Mouse (Mus musculus): ENCODE data around the gene Ear6. TPM values are rescaled to one million over a fixed set of nuclear protein-coding genes. Genes with fewer than 3 reads are reported as not detected.

Ear6 gene
- polyA plus RNA-seq, 1 experiment = not detected

- H3K79me3 ChIP-seq (ENCODE audit: low read depth) = no peaks in the 10 kb centered on the region
- H3K79me2 ChIP-seq (ENCODE audit: control insufficient read depth, insufficient read depth) = no peaks in the 10 kb centered on the region
- TF ChIP-seq MYOG (IDR thresholded peaks at IDR 0.05; ENCODE audit: control insufficient read depth, extremely low read depth, insufficient read length) = no peak
- no peak for TF ChIP-seq CEBPB (IDR thresholded peaks at IDR 0.05; ENCODE audit: low read depth)
- TF ChIP-seq CTCF (IDR thresholded peaks at IDR 0.05; ENCODE audit: control insufficient read depth, insufficient read depth, insufficient read length) = no peak
- no peaks in the 10 kb centered on the region for H3K36me3 ChIP-seq (ENCODE audit: control insufficient read depth, insufficient read depth)
- no peak overlapping the region for H3K4me3 ChIP-seq (ENCODE audit: insufficient read depth, poor library complexity, severe bottlenecking)
- no peaks in the 10 kb centered on the region for H3K27me3 ChIP-seq (ENCODE audit: control insufficient read depth, insufficient read depth, insufficient read length)
- H3ac ChIP-seq (ENCODE audit: control insufficient read depth, insufficient read length, low read depth) = no peak overlapping the region
Measured at GRCm38 (mm10) chr14:51871741-51872140, 18.2 kb downstream of the Ear6 start.

GRCm38 (mm10) chr14:51877517-51877916, 24.0 kb downstream of the Ear6 start:
- Histone ChIP-seq H3K27me3 (ENCODE audit: control insufficient read depth, insufficient read depth, insufficient read length) (no peaks in the 10 kb centered on the region), H3K4me3 (ENCODE audit: insufficient read depth, poor library complexity, severe bottlenecking) (no peak overlapping the region), H3K79me3 (ENCODE audit: low read depth) (no peaks in the 10 kb centered on the region), H3K36me3 (ENCODE audit: control insufficient read depth, insufficient read depth) (no peaks in the 10 kb centered on the region), H3ac (ENCODE audit: control insufficient read depth, insufficient read length, low read depth) (no peak overlapping the region), H3K79me2 (ENCODE audit: control insufficient read depth, insufficient read depth) (no peaks in the 10 kb centered on the region)
- TF ChIP-seq CTCF (IDR thresholded peaks at IDR 0.05; ENCODE audit: control insufficient read depth, insufficient read depth, insufficient read length) = no peak
- TF ChIP-seq USF1 (IDR thresholded peaks at IDR 0.05; ENCODE audit: low read depth) = no peak
- TF ChIP-seq CEBPB (IDR thresholded peaks at IDR 0.05; ENCODE audit: low read depth) = no peak
- TF ChIP-seq MAX (IDR thresholded peaks at IDR 0.05) = no peak
- TF ChIP-seq MYOG (IDR thresholded peaks at IDR 0.05; ENCODE audit: control insufficient read depth, extremely low read depth, insufficient read length) = no peak
- no peak for TF ChIP-seq FOSL1 (IDR thresholded peaks at IDR 0.05; ENCODE audit: insufficient read depth, low read length, poor library complexity, severe bottlenecking)
- no peak for TF ChIP-seq MYOD1 (IDR thresholded peaks at IDR 0.05; ENCODE audit: control insufficient read depth, insufficient read length, low read depth)

- Histone ChIP-seq H3K27me3 (ENCODE audit: control insufficient read depth, insufficient read depth, insufficient read length) (no peaks in the 10 kb centered on the region), H3K4me3 (ENCODE audit: insufficient read depth, poor library complexity, severe bottlenecking) (peak overlapping the region; percentile 83), H3K79me2 (ENCODE audit: control insufficient read depth, insufficient read depth) (peaks cover 23% of the 10 kb centered on the region), H3K79me3 (ENCODE audit: low read depth) (peaks cover 3% of the 10 kb centered on the region), H3ac (ENCODE audit: control insufficient read depth, insufficient read length, low read depth) (no peak overlapping the region), H3K36me3 (ENCODE audit: control insufficient read depth, insufficient read depth) (peaks cover 13% of the 10 kb centered on the region)
- TF ChIP-seq FOSL1 (IDR thresholded peaks at IDR 0.05; ENCODE audit: insufficient read depth, low read length, poor library complexity, severe bottlenecking) (no peak), CEBPB (IDR thresholded peaks at IDR 0.05; ENCODE audit: low read depth) (no peak), MYOD1 (IDR thresholded peaks at IDR 0.05; ENCODE audit: control insufficient read depth, insufficient read length, low read depth) (no peak), USF1 (IDR thresholded peaks at IDR 0.05; ENCODE audit: low read depth) (peak; percentile 39), MYOG (IDR thresholded peaks at IDR 0.05; ENCODE audit: control insufficient read depth, extremely low read depth, insufficient read length) (no peak)
Measured at GRCm38 (mm10) chr14:51883527-51884030, 30.1 kb downstream of the Ear6 start.

GRCm38 (mm10) chr14:51884031-51884544, 30.6 kb downstream of the Ear6 start:
- Histone ChIP-seq H3K79me3 (ENCODE audit: low read depth) (peaks cover 3% of the 10 kb centered on the region), H3ac (ENCODE audit: control insufficient read depth, insufficient read length, low read depth) (no peak overlapping the region), H3K27me3 (ENCODE audit: control insufficient read depth, insufficient read depth, insufficient read length) (no peaks in the 10 kb centered on the region), H3K36me3 (ENCODE audit: control insufficient read depth, insufficient read depth) (peaks cover 15% of the 10 kb centered on the region), H3K79me2 (ENCODE audit: control insufficient read depth, insufficient read depth) (peaks cover 23% of the 10 kb centered on the region), H3K4me3 (ENCODE audit: insufficient read depth, poor library complexity, severe bottlenecking) (peak overlapping the region; percentile 83)
- TF ChIP-seq MYOD1 (IDR thresholded peaks at IDR 0.05; ENCODE audit: control insufficient read depth, insufficient read length, low read depth) (no peak), CEBPB (IDR thresholded peaks at IDR 0.05; ENCODE audit: low read depth) (no peak), CTCF (IDR thresholded peaks at IDR 0.05; ENCODE audit: control insufficient read depth, insufficient read depth, insufficient read length) (no peak), MYOG (IDR thresholded peaks at IDR 0.05; ENCODE audit: control insufficient read depth, extremely low read depth, insufficient read length) (no peak), MAX (IDR thresholded peaks at IDR 0.05) (no peak), FOSL1 (IDR thresholded peaks at IDR 0.05; ENCODE audit: insufficient read depth, low read length, poor library complexity, severe bottlenecking) (no peak), USF1 (IDR thresholded peaks at IDR 0.05; ENCODE audit: low read depth) (no peak)

GRCm38 (mm10) chr14:51884598-51885331, 31.3 kb downstream of the Ear6 start, which contains the start of gene Mettl17:
Mettl17 (plus strand) TSS chr14:51884842.
- H3K27me3 ChIP-seq (ENCODE audit: control insufficient read depth, insufficient read depth, insufficient read length) = no peaks in the 10 kb centered on the region
- peaks cover 23% of the 10 kb centered on the region for H3K79me2 ChIP-seq (ENCODE audit: control insufficient read depth, insufficient read depth)
- TF ChIP-seq USF1 (IDR thresholded peaks at IDR 0.05; ENCODE audit: low read depth) (no peak), CTCF (IDR thresholded peaks at IDR 0.05; ENCODE audit: control insufficient read depth, insufficient read depth, insufficient read length) (no peak), MYOG (IDR thresholded peaks at IDR 0.05; ENCODE audit: control insufficient read depth, extremely low read depth, insufficient read length) (no peak), CEBPB (IDR thresholded peaks at IDR 0.05; ENCODE audit: low read depth) (no peak), FOSL1 (IDR thresholded peaks at IDR 0.05; ENCODE audit: insufficient read depth, low read length, poor library complexity, severe bottlenecking) (no peak), MYOD1 (IDR thresholded peaks at IDR 0.05; ENCODE audit: control insufficient read depth, insufficient read length, low read depth) (no peak), MAX (IDR thresholded peaks at IDR 0.05) (no peak)
- peak within 1 kb of the TSS; percentile 83 for H3K4me3 ChIP-seq (ENCODE audit: insufficient read depth, poor library complexity, severe bottlenecking)
- H3K36me3 ChIP-seq (ENCODE audit: control insufficient read depth, insufficient read depth) = peaks cover 21% of the 10 kb centered on the region
- H3ac ChIP-seq (ENCODE audit: control insufficient read depth, insufficient read length, low read depth) = peak within 1 kb of the TSS; percentile 86
- H3K79me3 ChIP-seq (ENCODE audit: low read depth) = peaks cover 3% of the 10 kb centered on the region

Data from C2C12 (cell line).